Mouse (Mus musculus) heart, postnatal 10 days (tissue): ENCODE results near the gene Cmc2. TPM values are rescaled to one million over a fixed set of nuclear protein-coding genes. Genes with fewer than 3 reads are reported as not detected.
A peak's percentile ranks its signal among the peaks of the same experiment; 100 is the strongest.

Source experiments
- DNase-seq, 2 experiments: peaks; one replicate each; pipeline ENCODE4 v3.0.0; 2021
- intact Hi-C: fragments of 180-260 bp; cut with DNase I; formaldehyde crosslinking; loops from one replicate; pipeline ENCODE4 v1.15.1; 2025
- total RNA-seq, 2 experiments: library from RNA; stranded (reverse); gene quantifications; 2 replicates each; pipeline ENCODE4 v1.2.3; 2021

Cmc2 gene
- 10 to 100 TPM; 50.0 to 54.3 TPM for total RNA-seq

GRCm38 (mm10) chr8:116921337-116922059 is at the start of gene Cmc2, which contains the start of gene Cenpn:
Cmc2 (minus strand) TSS chr8:116921455.
Cenpn (plus strand) TSS chr8:116921730.
- peak; percentile 94 to 95 for DNase-seq
- intact Hi-C loops, result loop anchor here (2.0 kb wide), 1 partner anchor 57 kb away; the partner anchor contains the start of gene 1700030J22Rik

DNA sequence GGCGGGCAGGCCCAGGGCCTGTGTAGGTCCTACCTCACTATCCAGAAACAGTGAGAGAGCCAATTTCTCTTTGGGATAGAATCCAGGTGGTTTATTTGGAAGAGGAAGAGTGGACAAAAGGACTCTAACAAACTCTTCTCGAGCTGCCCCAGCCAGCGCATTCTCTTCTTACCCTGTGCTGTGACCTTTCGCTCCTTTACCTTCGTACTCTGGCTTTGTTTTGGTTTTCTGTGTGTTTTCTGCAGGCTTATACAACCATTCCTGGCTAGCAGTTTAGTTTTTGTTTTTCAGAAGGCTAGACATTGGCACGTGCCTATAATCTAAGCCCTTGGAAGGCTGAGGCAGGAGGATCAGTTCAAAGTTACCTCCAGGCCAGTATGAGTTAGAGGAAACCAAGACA is 48.3 kb upstream of the Cmc2 start:
- intact Hi-C loops, result no loop called here
- DNase-seq, result no peak

GRCm38 (mm10) chr8:116954415-116954814 is 33.2 kb upstream of the Cmc2 start:
- DNase-seq, result no peak
- intact Hi-C loops, result no loop called here

DNA sequence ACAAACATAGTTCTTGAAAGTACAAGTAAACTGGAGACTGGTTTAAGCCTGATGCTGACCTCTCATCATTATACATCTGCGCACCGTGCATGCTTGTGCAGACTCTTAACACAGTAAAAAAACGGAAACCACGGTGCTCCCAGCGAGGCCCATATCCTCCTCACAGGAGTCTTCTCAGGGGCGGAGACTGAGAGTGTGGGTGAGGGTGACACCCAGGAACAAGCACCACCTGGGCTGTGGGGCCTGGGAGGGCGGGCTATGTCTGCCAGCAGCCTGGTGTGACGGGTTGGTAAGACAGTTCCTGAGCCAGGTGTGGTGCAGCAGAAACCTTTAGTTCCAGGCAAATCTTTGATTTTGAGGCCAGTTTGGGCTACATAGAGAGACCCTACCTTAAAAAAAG is 31.2 kb upstream of the Cmc2 start:
- intact Hi-C loops, result no loop called here
- DNase-seq, result no peak

- intact Hi-C loops, result no loop called here
Measured at GRCm38 (mm10) chr8:116951778-116952177, 30.5 kb upstream of the Cmc2 start.

DNA sequence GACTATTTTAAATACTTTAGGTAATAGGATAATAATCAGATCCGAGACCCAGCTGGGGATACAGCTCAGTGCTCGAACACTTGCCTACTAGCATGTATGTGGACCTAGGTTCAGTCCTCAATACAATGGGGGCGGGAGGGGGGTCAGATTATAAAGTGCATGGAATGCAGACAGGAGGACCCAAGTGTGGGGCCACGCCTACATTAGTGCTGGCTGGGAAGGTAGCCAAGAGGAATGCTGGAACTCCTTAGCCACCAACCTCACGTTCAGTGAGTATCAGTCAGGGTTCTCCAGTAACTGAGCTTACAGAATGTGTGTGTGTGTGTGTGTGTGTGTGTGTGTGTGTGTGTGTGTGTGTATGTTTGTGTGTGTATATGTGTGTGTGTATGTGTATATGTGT is 30.1 kb upstream of the Cmc2 start:
- intact Hi-C loops, result no loop called here
- peak; percentile 41 to 48 for DNase-seq

More at GRCm38 (mm10) chr8:116951778-116952177, 30.5 kb upstream of the Cmc2 start:
- DNase-seq, result no peak

- peak; percentile 20 to 23 for DNase-seq
- intact Hi-C loops, result loop anchor here (10.0 kb wide), 1 partner anchor 527 kb away; no protein-coding TSS in a partner anchor
Measured at GRCm38 (mm10) chr8:116947589-116947988, 26.3 kb upstream of the Cmc2 start.

GRCm38 (mm10) chr8:116946851-116947250 is 25.6 kb upstream of the Cmc2 start:
- peak; percentile 30 to 31 for DNase-seq

GRCm38 (mm10) chr8:116946268-116946838 is 25.1 kb upstream of the Cmc2 start:
- intact Hi-C loops, result loop anchor here (10.0 kb wide), 1 partner anchor 528 kb away; no protein-coding TSS in a partner anchor
- peak; percentile 64 to 66 for DNase-seq

More at GRCm38 (mm10) chr8:116946851-116947250, 25.6 kb upstream of the Cmc2 start:
- intact Hi-C loops, result loop anchor here (10.0 kb wide), 1 partner anchor 528 kb away; no protein-coding TSS in a partner anchor

- intact Hi-C loops, result loop anchor here (10.0 kb wide), 1 partner anchor 529 kb away; no protein-coding TSS in a partner anchor
Measured at GRCm38 (mm10) chr8:116945169-116945910, 24.1 kb upstream of the Cmc2 start.

DNA sequence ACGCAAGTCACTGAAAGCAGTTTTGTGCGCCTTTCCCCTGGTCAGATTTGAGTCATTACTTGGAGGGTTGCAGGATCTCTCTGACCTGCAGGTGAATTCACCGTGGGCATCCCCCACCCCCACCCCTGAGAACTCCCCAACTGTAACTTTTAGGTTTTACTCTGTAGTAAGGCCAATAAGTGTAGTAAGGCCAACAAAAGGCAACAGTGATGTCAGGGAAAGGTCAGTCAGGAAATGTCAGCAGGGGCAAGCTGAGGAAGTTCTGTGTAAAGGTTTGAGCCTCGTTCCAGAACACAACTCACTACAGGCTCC is 23.1 kb upstream of the Cmc2 start:
- DNase-seq, result no peak

More at GRCm38 (mm10) chr8:116945169-116945910, 24.1 kb upstream of the Cmc2 start:
- DNase-seq, result peak; percentile 6 to 9

DNA sequence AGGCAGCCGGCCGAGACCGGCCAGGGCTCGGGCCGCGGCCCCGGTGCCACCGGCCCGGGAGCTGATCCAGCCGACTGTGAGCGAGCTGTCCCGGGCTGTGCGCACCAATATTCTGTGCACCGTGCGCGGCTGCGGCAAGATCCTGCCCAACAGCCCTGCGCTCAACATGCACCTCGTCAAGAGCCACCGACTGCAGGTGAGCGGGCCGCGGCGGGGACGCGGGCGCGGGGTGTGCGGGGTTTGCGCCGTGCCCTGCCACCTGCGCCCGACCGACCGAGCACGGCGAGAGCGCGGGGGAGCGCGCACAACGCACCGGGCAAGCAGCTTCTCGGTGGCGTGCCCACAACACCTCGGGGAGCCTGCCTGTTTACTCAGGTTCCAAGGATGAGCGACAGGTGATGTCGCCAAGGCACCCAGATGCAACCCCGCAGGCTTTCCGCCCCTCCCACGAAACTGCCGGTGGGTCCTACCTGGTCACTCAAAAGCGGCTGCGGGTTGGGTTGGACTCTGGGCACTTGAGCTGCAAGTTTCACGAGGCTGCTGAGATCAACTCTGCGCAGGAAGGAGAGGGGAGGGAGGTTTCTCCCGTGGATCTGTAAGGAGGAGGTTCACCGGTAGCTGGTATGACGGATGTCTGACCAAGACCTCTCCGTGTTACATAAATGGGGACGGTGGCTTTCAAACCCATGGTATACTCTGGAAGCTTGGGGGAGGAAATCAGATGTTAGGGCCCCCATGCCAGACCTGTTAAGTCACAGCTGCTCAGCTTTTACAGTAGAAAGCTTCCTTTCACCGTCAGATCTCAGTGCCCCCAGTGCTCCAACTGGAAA is 22.5 kb upstream of the Cmc2 start:
- intact Hi-C loops, result loop anchor here (1.0 to 10.0 kb wide), 2 partner anchors 36 to 531 kb away; no protein-coding TSS in a partner anchor
- DNase-seq, result peak; percentile 30 to 48

More for the DNA sequence above, 23.1 kb upstream of the Cmc2 start:
- intact Hi-C loops, result loop anchor here (10.0 kb wide), 1 partner anchor 530 kb away; no protein-coding TSS in a partner anchor

DNA sequence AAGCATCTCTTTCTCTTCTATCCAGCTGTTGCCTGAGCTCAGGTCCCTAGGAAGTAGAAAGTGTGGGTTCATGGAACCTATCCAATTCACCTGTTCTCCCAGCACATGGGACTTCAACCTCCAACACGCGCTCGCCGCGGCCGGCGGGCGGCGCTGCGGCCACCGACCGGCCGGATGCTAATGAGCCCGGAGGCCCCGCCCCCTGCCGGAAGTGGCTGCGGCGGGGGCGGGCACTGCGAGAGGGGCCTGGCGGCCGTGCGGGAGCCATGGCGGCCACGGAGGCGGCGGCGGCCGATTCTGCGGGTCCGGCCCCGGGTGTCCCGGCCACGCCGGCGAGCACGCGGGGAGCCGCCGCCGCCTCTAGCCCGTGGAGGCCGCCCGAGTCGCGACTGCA is 21.9 kb upstream of the Cmc2 start, which contains the start of gene Atmin:
Gene Atmin, plus strand, starts transcription at position 233 of the 394 bp plus-strand sequence.
- peak; percentile 89 to 91 for DNase-seq
- intact Hi-C loops, result loop anchor here (1.0 to 10.0 kb wide), 2 partner anchors 36 to 532 kb away; no protein-coding TSS in a partner anchor

GRCm38 (mm10) chr8:116942284-116943058 is 21.2 kb upstream of the Cmc2 start:
- intact Hi-C loops, result loop anchor here (1.0 to 10.0 kb wide), 2 partner anchors 37 to 532 kb away; no protein-coding TSS in a partner anchor
- DNase-seq, result no peak

GRCm38 (mm10) chr8:116935506-116935905 is 14.3 kb upstream of the Cmc2 start:
- no peak for DNase-seq
- intact Hi-C loops, result no loop called here

DNA sequence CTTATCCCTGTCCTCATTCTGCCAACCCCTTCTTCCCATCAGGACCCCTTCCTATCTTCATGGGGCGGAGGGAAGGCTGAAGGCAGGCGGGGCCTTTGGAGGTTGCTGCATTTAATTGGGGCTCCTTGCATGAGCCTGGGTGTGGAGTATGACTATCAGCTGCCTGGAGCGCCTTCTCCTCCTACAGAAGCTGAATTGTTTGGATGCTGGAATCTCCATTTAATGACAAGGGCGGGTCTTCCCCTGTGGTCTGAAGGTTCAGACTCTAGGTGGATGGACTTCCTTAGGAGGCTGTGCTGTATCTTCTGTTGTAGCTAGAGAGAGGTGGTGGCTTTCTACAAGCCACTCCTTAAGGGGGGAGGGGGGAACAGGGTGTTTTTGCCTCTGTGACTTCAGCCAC is 13.7 kb upstream of the Cmc2 start:
- intact Hi-C loops, result no loop called here
- no peak for DNase-seq

DNA sequence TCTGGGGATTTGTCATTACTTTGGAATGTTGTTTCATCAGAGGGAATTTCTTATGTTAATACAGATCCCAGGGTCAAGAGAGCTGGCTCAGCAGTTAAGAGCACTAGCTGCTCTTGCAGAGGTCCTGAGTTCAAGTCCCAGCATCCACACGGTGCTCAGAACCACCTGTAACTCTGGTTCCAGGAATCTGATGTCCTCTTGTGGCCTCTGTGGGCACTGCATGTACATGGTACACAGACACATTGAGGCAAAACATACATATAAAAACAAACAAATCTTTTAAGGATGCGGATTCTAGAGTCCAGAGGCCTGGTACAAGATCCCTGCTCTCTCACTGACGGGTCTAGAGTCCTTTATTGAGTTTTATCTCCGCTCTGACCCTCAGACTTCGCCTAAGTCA is 7.3 kb upstream of the Cmc2 start:
- no peak for DNase-seq
- intact Hi-C loops, result no loop called here

DNA sequence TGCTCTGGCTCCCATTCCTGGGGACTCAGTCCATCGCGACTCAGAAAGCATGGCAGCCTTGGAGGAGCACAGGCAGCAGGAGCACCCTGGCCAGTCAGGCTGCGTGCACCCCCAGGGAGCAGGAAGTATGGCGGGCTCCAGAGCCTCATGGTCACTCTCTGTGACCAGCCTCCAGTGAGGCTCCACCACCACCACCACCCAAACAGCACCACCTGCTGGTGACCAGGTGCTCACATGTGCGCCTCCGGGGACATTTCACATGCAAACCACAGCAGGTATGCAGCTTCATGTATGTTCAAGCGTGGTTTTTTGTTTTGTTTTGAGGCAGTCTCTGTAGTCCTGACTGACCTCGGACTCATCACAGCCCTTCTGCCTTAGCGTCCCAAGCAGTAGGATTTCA is 6.6 kb upstream of the Cmc2 start:
- DNase-seq, result peak in 1 of 2 experiments; percentile 46
- intact Hi-C loops, result no loop called here

DNA sequence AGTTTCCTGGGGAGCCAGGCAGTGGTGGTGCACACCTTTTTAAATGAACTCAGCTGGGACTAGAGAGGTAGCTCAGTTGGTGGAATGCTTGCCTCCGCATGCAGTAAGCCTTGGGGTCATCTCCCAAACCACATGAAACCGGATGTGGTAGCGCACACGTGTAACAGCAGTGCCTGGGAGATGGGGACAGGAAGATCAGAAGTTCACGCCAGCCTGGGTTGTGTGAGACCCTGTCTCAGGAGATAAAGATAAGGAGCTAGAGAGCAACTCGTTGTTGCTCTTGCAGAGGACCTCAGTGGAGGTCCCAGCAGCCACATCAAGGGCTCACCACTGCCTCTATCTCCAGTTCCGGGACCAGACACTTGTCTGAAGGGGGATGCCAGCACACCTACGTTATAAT is 2.3 kb upstream of the Cmc2 start:
- no peak for DNase-seq
- intact Hi-C loops, result no loop called here
